Mouse (Mus musculus) intestine, embryonic 14.5 days (tissue): ENCODE data around the gene Tulp3. TPM values are rescaled to one million over a fixed set of nuclear protein-coding genes. Genes with fewer than 3 reads are reported as not detected.

Experiments
- ATAC-seq: fragments of 200-750 bp; cut with Nextera tagmentation; replicated peaks from 2 replicates; pipeline ENCODE4 v1.8.0; 2017; ENCODE audit warnings: low read depth, moderate number of reproducible peaks, moderate TSS enrichment, moderate library complexity; ENCODE audit not compliant: low FRiP score, low TSS enrichment
- DNase-seq: peaks from one replicate; pipeline ENCODE4 v3.0.0-alpha.2; 2018; ENCODE audit warnings: low spot score
- H3K27ac ChIP-seq: fragments of 300-500 bp; sonication (generic); 2 replicates; pipeline ENCODE4 v1.5.1; 2014; ENCODE audit warnings: low read depth, mild to moderate bottlenecking, control low read depth
- H3K27me3 ChIP-seq: fragments of 300-500 bp; sonication (generic); replicated peaks from 2 replicates; pipeline ENCODE4 v1.6.1; 2014; ENCODE audit warnings: low read length, control low read depth; ENCODE audit not compliant: control insufficient read depth, insufficient read depth
- H3K36me3 ChIP-seq: fragments of 300-500 bp; sonication (generic); 2 replicates; pipeline ENCODE4 v1.6.1; 2014; ENCODE audit warnings: low read length, control low read depth; ENCODE audit not compliant: control insufficient read depth, insufficient read depth
- H3K4me1 ChIP-seq: fragments of 300-500 bp; sonication (generic); replicated peaks from 2 replicates; pipeline ENCODE4 v1.6.1; 2014; ENCODE audit warnings: low read length, control low read depth, mixed read lengths; ENCODE audit not compliant: control insufficient read depth, insufficient read depth
- H3K4me2 ChIP-seq: fragments of 300-500 bp; sonication (generic); 2 replicates; pipeline ENCODE4 v1.6.1; 2014; ENCODE audit warnings: low read length
- H3K4me3 ChIP-seq: fragments of 300-500 bp; sonication (generic); 2 replicates; pipeline ENCODE4 v1.5.1; 2014; ENCODE audit warnings: low read depth, low read length, control low read depth, mixed read lengths
- H3K9ac ChIP-seq: fragments of 300-500 bp; sonication (generic); 2 replicates; pipeline ENCODE4 v1.6.1; 2014; ENCODE audit warnings: mild to moderate bottlenecking, low read length
- H3K9me3 ChIP-seq: fragments of 300-500 bp; sonication (generic); 2 replicates; pipeline ENCODE4 v1.6.1; 2016; ENCODE audit warnings: low read length, control low read depth; ENCODE audit not compliant: control insufficient read depth
- WGBS: fragments of 180-500 bp; shearing (Covaris S2); extraction: QIAGEN DNeasy Blood & Tissue Kit; methylation state at CpG from one replicate; pipeline ENCODE4 v1.1.7; 2014; 5-methylcytosine and 5-hydroxymethylcytosine counted together
- polyA plus RNA-seq: library from polyadenylated mRNA; unstranded; fragments of >200 nt; fragmentation: Nextera tagmentation; extraction: Ambion mirVana; gene quantifications from 2 replicates; pipeline ENCODE4 v1.2.1, GENCODE M21; 2014

Gene Tulp3
- polyA plus RNA-seq, 1 experiment from 2014 or later, result 14.4 TPM

DNA sequence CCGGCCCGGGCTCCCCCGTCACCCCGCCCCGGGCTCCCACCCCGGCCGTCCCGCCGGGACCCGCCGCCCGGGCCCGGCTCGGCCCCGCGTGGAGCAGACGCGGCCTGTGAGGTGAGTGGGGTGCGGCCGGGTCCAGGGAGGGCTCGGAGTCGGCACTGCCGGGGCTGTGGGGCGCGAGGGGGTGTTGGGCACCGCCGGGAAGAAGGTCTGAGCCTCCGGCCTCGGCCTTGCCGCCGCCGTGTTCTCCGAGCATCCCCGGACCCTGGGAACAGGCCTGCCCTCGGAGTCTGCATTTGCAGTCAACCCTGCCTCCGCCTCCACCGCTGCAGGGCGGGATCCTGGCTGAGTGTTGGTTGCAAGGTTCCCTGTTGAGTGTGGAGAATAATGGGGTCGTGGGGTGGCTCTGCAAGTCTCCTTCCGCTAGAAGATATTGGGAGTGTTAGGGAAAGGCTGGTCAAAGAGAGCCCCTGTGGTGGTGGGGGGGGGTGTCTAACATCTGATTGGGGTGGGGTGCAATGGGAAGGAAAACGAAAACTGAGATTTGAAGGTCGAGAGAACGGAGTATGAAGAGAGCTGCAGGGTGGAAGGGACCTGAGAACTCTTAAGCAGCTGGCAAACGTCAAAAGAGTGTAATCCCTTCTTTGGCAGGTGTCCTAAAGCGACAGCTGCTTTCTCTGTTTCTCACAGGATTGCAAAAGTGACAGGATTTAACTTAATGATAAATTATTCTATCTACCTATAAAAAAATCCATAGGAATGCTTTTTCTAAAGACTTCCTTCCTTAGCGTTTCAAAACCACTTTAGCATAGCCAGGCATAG is 7.6 kb upstream of the Tulp3 start:
- peak overlapping the region; percentile 67 for H3K4me3 ChIP-seq
- H3K4me1 ChIP-seq, result peaks cover 17% of the 10 kb centered on the region
- H3K27me3 ChIP-seq, result no peaks in the 10 kb centered on the region
- WGBS, result 1% methylated on average over 45 of the region's 46 CpGs
- ATAC-seq, result no peak; the same call in 1 of the 2 replicates
- peak overlapping the region; percentile 79 for H3K4me2 ChIP-seq
- peak; percentile 83 for DNase-seq
- peak overlapping the region; percentile 95 for H3K27ac ChIP-seq
- peak overlapping the region; percentile 92 for H3K9ac ChIP-seq
- H3K9me3 ChIP-seq, result no peaks in the 10 kb centered on the region
- H3K36me3 ChIP-seq, result peaks cover 35% of the 10 kb centered on the region

DNA sequence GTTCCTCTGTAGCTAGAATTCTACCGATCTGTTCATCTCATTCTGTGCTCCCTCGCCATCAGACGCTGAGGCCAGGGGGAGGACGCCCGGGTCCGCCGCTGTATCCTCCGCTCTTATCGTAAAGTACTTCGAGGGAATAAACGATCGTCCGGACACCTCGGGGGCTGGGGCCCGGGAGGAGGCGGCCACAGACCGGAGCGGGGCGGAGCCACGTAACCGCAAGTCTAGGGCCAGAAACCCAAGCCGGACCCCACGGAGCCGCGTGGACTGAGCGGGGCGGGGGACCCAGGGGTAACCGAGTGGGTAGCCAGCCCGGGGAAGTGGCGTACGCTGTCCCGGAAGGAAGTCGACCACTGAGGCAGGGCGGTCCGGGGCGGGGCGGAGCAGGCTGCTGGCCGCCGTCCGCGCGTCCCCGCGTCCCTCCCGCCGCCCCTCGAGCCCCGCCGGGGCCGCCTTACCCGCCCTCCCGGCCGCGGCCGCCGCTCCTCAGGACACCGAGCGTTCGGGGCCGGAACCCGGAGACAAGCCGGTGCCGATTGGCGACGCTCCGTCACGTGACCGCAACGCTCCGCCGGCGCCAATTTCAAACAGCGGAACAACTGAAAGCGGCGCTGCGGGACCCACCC is 6.8 kb upstream of the Tulp3 start, which contains the start of the genes Rhno1 and Foxm1:
TSS of gene Rhno1 (minus strand) at position 531 of the 626 bp plus-strand sequence.
TSS of gene Foxm1 (plus strand) at position 587 of the 626 bp plus-strand sequence.
- Histone ChIP-seq H3K9ac (peak within 1 kb of the TSS; percentile 92), H3K4me3 (peak within 1 kb of the TSS; percentile 67), H3K27me3 (no peaks in the 10 kb centered on the region), H3K36me3 (peaks cover 36% of the 10 kb centered on the region), H3K4me2 (peak within 1 kb of the TSS; percentile 79), H3K27ac (peak within 1 kb of the TSS; percentile 95), H3K4me1 (peaks cover 17% of the 10 kb centered on the region), H3K9me3 (no peaks in the 10 kb centered on the region)
- DNase-seq, result peak; percentile 93
- under 1% methylated on average over 70 of the region's 76 CpGs for WGBS
- peak; percentile 89 for ATAC-seq

DNA sequence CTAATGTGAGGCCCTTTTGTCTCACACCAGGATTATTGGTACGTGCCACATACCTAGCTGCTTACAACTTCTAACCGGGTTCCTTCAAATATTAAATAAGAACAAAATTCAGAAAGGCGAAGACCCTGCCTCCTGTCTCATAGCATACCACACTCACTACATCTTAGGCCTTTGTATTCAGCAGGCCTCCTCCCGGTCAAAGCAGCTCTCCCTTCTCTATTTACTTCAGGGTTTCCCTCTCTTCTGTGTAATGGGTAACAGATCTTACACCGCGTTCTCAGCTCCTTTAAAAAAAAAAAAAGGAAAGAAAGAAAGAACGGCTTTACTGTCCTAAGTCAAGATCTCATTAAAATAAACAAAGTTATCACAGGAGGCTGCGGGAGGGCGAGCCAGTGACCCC is 6.2 kb upstream of the Tulp3 start:
- peak; percentile 52 for DNase-seq
- ATAC-seq, result no peak
- H3K9ac ChIP-seq, result peak overlapping the region; percentile 92

DNA sequence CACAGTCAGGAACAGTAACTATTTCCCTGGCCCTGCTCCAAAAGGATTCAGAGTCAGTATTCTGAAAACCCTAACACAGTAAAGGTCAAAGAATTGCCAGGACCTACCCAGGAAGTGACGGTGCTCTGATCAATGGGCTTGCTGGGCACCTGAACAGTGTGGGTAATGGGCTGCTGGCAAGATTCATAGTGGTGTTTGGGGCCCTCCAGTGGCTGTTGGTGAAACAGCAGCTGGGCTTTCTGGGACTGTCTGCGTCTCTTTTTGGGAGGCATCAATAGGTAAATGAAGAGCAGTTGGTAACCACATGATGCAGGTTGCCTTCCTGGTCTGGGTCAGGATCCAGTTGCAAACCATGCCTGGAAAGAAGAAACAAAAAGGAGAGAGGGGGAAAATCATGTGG is 3.3 kb upstream of the Tulp3 start:
- Histone ChIP-seq H3K27me3 (no peaks in the 10 kb centered on the region), H3K27ac (no peak overlapping the region), H3K4me3 (no peak overlapping the region), H3K9me3 (no peaks in the 10 kb centered on the region), H3K36me3 (peaks cover 27% of the 10 kb centered on the region), H3K9ac (no peak overlapping the region), H3K4me1 (peaks cover 26% of the 10 kb centered on the region), H3K4me2 (no peak overlapping the region)
- WGBS, result 21% methylated on average over 2 of the region's 2 CpGs
- DNase-seq (peak; percentile 81), ATAC-seq (no peak)

More for the DNA sequence above, 6.2 kb upstream of the Tulp3 start:
- H3K4me3 ChIP-seq, result peak overlapping the region; percentile 67
- H3K4me1 ChIP-seq, result peaks cover 17% of the 10 kb centered on the region
- no peaks in the 10 kb centered on the region for H3K27me3 ChIP-seq
- peaks cover 36% of the 10 kb centered on the region for H3K36me3 ChIP-seq
- H3K27ac ChIP-seq, result peak overlapping the region; percentile 95
- H3K9me3 ChIP-seq, result no peaks in the 10 kb centered on the region
- peak overlapping the region; percentile 79 for H3K4me2 ChIP-seq
- 17% methylated on average over 9 of the region's 9 CpGs for WGBS

DNA sequence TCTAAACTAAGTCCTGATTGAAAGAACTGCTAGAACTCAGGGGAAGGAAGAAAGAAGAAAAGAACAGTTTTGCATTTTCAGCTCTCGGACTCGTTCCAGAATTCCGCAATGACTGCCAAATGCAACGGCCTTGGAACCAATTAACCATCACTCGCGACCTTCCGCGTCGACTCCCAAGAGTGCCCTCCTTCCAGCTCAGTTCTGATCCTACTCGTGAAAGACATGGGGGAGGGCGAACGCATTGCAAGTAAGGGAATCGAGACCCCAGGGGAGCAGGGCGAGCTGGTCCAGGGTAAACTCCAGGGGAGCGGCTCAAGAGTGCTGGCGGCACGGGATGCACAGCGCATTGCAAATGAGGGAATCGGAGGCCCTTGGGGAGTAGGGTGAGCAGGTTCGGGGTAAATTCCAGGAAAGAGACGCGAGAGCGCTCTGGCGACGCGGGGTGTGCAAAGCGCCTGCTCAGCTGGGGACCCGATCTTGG is 410 bp downstream of the Tulp3 start:
- Histone ChIP-seq H3K36me3 (peaks cover 35% of the 10 kb centered on the region), H3K4me2 (peak overlapping the region; percentile 81), H3K27ac (peak overlapping the region; percentile 73), H3K4me3 (peak overlapping the region; percentile 54), H3K9me3 (no peaks in the 10 kb centered on the region), H3K4me1 (peaks cover 10% of the 10 kb centered on the region), H3K27me3 (no peaks in the 10 kb centered on the region), H3K9ac (peak overlapping the region; percentile 65)
- WGBS, result under 1% methylated on average over 28 of the region's 28 CpGs
- DNase-seq (no peak), ATAC-seq (peak; percentile 73)

DNA sequence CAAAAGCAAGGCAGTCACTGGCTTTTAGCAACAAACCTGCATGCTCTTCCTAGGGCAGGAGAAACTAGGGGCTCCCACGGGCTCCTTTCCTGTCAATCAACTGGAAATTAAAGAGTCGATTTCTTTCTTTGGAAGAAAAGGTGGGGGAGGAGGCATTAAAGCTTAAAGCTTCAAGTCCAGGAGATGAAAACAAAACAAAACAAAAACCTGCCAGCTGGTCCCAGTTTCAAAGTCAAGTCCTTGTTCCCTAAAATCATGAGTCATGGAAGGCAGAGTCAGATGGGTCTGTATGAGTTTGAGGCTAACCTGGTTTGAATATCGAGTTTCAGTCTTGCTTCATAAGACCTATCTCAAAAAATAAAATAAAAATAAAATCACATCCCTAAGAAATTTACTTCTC is 1.5 kb downstream of the Tulp3 start:
- Histone ChIP-seq H3K4me3 (no peak overlapping the region), H3K36me3 (peaks cover 35% of the 10 kb centered on the region), H3K4me2 (peak overlapping the region; percentile 81; the same call in 1 of the 2 replicates), H3K9ac (no peak overlapping the region), H3K27me3 (no peaks in the 10 kb centered on the region), H3K4me1 (peaks cover 10% of the 10 kb centered on the region), H3K9me3 (no peaks in the 10 kb centered on the region), H3K27ac (no peak overlapping the region)
- WGBS, result 75% methylated on average over 3 of the region's 3 CpGs
- ATAC-seq (no peak), DNase-seq (no peak)

DNA sequence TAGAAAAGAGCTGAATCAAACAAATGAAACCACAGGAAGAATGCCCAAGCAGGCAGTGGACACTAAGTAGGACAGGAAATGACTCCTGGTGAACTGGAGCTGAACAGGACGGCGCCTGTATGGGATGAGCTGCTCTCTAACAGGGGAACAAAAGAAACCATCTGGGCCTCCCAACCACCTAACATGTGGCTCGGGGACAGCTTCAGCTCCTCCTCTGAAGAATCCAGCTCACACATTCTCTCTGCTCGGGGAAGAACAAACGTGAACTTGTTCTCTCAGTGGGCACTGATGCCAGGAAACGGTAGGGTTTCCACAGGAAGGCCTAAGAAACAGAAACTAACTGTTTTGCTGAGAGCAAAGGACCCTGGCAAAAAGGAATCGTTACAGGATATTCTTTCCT is 5.9 kb downstream of the Tulp3 start:
- H3K27me3 ChIP-seq, result no peaks in the 10 kb centered on the region
- DNase-seq (no peak), ATAC-seq (no peak; the same call in 1 of the 2 replicates)
- H3K4me3 ChIP-seq, result no peak overlapping the region
- no peak overlapping the region for H3K4me2 ChIP-seq
- H3K4me1 ChIP-seq, result peaks cover 7% of the 10 kb centered on the region
- no peak overlapping the region for H3K9ac ChIP-seq
- peak overlapping the region; percentile 59; the same call in 1 of the 2 replicates for H3K27ac ChIP-seq
- H3K9me3 ChIP-seq, result no peaks in the 10 kb centered on the region
- 58% methylated on average over 7 of the region's 7 CpGs for WGBS
- H3K36me3 ChIP-seq, result peaks cover 8% of the 10 kb centered on the region

DNA sequence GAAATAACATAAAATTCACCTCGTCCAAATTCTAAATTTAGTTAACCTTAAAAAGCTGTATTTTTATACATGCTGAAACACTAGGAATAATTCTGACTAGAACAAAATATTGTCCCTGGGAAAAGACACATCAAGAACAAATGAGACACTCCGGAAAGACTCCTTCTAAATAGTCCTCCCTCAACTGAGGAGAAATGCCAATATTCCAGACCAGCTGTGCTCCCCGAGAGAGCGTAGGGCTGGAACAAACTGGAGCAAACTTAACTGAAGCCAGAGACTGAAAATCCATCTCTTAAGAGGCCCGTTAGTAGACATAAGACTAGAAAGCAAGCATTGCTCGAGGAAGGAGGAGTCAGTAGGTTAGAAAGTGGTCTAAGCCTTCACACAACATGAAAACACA is 8.9 kb downstream of the Tulp3 start:
- no peaks in the 10 kb centered on the region for H3K4me1 ChIP-seq
- H3K27me3 ChIP-seq, result no peaks in the 10 kb centered on the region
- no peaks in the 10 kb centered on the region for H3K9me3 ChIP-seq
- DNase-seq, result no peak
- H3K4me2 ChIP-seq, result no peak overlapping the region
- H3K4me3 ChIP-seq, result no peak overlapping the region
- H3K9ac ChIP-seq, result no peak overlapping the region
- no peak for ATAC-seq
- no peak overlapping the region for H3K27ac ChIP-seq
- H3K36me3 ChIP-seq, result peaks cover 8% of the 10 kb centered on the region
- 87% methylated on average over 6 of the region's 6 CpGs for WGBS
